Mouse (Mus musculus): ENCODE results near the gene Mindy4.
A peak's percentile ranks its signal among the peaks of the same experiment; 100 is the strongest.
"Not testable (repeated sequence)": the region's sequence is repeated elsewhere in the genome, so short reads cannot be mapped to it uniquely, and the experiment has no call there.

The Mindy4 gene

GRCm38 (mm10) chr6:55202913-55203910 is at the start of gene Mindy4:
Gene Mindy4 (plus strand): TSS chr6:55203383.
- DNase-seq (ENCODE audit: low spot score in 2 of 2): peak; percentile 52 to 63

DNA sequence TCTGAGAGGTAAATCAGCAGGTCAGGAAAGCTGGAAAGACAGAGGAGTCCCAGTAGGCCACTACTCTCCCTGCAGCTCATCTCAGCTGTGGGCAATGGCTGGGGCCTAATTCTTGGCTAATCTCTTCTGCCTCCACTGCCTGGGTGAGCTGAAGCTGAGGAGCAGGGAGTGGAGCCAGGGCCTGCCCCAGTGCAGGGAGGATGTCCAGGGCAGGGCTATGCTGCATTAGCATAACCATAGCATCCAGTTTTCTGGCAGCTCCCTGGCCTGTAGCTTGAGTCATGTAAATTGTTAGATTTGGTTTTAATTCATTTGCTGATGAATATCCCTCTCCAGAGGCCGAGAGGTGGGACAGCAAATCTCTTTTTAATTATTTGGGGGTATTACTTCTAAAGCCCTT is 43.9 kb upstream of the Mindy4 start:
- DNase-seq (ENCODE audit: low spot score in 2 of 2): no peak

DNA sequence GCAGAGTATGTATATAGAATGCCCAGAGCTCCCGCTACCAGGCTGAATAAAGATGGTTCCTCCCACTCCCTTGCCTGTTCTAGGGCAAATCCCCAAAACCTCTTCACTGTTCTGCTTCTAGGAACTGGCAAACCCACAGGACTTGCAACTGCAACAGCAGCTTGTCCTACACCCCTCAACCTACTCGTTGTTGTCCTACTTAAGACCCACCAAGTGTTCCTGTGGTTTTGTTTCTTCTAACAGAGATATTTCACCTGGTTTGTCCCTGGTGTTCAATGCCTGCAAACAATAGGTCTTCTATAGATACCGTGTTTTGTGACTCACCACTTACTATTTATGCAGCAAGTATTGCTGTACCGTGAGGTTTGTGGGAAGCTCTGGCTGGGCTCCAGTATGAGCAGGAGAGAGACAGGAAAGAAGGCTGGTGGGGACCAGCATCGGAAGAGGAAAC is 41.8 kb upstream of the Mindy4 start:
- DNase-seq (ENCODE audit: low spot score in 2 of 2): no peak

DNA sequence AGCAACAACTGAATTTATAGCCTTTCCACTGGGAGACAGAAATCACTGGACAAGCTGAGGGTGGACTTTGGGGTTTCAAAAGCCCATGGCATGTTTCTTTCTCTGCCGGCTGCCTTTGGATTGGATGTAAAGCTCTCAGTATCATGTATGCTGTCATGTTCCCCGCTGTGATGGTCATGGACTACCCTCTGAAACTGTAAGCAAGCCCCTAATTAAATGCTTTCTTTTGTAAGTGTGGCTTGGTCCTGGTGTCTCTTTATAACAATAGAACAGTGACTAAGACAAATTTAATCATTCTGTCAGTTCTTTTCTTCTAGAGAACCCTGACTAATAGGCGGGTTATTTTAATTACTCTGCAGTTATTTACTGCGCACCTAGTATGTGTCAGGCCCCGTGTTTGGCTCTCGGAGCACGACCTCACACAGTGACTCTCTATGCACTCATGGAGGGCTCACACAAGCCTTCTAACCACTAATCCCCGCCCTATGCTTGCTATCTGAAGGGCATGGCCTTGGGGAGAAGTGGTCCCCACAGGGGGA is 40.1 kb upstream of the Mindy4 start:
- DNase-seq (ENCODE audit: low spot score in 2 of 2): no peak

DNA sequence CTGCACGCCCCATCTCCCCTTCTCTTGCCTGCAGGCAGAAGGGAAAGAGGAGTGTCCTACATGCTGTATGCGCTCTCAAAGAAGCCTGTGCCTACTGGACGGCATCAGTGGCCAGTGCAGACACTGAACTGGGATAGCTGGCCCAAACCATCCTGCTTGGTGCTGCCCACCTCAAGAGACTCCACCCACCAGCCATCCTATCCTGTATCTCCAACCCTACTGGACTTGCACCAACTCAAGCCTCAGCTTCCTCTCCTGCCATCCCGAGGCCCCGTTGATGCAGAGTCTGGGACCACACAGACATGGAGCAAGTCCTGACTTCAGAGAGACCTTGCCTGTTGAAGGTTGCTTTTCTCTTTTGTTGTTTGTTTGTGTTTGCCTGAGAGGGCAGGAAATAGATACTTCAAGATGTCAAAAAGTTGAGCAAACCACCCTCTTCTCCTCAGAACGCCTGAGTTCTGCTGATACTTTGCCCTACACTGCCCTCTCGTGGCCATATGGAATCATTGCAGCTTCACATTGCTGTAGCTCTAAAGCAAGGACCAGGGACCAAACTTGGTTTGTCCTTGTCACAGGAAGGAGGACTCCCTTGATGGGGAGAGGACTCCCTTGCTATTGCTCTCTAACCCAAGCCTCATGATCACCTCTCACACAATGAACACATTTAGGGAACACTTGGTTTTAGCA is 36.3 kb upstream of the Mindy4 start:
- peak; percentile 44 to 62 for DNase-seq (ENCODE audit: low spot score in 2 of 2)

GRCm38 (mm10) chr6:55169818-55170217 is 33.4 kb upstream of the Mindy4 start:
- DNase-seq (ENCODE audit: low spot score in 2 of 2): no peak

DNA sequence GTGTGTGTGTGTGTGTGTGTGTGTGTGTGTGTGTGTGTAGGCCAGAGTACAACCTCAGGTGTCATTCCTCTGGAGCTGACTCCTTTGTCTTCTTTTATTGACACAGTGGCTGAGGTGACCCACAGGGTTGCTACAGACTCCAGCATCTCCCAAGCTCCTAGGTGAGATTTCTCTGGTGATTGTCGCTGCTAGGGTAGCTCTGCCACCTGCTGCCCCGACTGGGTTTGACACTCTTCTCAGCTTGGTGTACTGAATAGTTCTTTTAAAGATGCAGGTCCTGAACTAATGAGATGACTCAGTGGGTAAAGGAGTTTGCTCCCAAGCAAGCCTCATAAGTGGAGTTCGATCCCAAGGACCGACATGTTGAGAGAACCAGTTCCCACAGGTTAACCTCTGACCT is 31.5 kb upstream of the Mindy4 start:
- DNase-seq (ENCODE audit: low spot score in 2 of 2): no peak

- no peak for DNase-seq (ENCODE audit: low spot score in 2 of 2)
These were observed 30.0 kb upstream of the Mindy4 start for GRCm38 (mm10) chr6:55173171-55173570.

GRCm38 (mm10) chr6:55173941-55174349 is 29.2 kb upstream of the Mindy4 start:
- no peak for DNase-seq (ENCODE audit: low spot score in 2 of 2)

DNA sequence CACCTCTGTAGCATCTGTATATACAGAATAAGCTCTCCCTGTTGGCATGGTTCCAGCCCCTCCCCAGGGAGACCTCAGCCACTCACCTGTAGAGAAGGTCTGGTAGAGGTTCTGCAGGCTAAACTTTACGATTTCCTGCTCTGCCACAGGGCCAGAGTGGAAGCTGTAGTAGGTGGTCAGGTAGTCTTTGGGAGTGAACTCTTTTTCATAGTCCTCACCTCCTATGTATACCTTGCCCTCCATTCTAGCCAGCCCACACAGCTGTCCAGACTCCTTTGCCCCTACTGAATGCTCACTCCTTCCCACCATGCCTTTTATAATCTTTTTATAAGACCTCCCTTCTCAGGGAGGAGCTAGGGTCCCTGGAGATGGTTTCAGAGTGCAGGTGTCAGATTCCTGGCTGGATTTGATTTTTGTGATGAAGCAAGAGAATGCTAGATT is 28.4 kb upstream of the Mindy4 start, which contains the start of gene Inmt:
Gene Inmt, minus strand, starts transcription at position 303 of the 441 bp plus-strand sequence.
- no peak for DNase-seq (ENCODE audit: low spot score in 2 of 2)

GRCm38 (mm10) chr6:55175456-55175855 is 27.7 kb upstream of the Mindy4 start:
- DNase-seq (ENCODE audit: low spot score in 2 of 2): no peak

GRCm38 (mm10) chr6:55175892-55176291 is 27.3 kb upstream of the Mindy4 start:
- DNase-seq (ENCODE audit: low spot score in 2 of 2): no peak

- DNase-seq (ENCODE audit: low spot score in 2 of 2): no peak
These were observed 26.0 kb upstream of the Mindy4 start for GRCm38 (mm10) chr6:55177060-55177732.

DNA sequence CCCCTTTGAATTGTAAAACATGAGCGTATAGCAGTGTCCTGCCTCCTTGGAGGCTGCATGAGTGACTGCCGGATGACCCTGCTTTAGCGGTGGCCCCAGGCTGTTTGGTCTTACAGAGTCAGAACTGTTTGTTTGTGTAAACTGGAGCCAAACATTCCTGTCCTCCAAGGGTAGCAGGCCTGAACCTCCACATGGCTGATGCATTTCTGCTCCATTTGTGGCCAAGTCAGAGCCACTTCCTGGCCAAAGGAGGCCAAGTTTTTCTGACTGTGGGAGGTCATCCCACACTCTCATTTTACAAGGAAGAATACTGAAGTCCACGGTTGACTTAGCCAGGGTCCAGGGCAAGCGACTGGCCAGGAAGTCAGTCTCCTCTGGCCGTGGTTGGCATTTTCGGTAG is 23.6 kb upstream of the Mindy4 start:
- no peak for DNase-seq (ENCODE audit: low spot score in 2 of 2)

- DNase-seq (ENCODE audit: low spot score in 2 of 2): no peak
These were observed 20.3 kb upstream of the Mindy4 start for GRCm38 (mm10) chr6:55182655-55183430.

- DNase-seq (ENCODE audit: low spot score in 2 of 2): not testable (repeated sequence)
These were observed 15.4 kb upstream of the Mindy4 start for GRCm38 (mm10) chr6:55187827-55188226.

DNA sequence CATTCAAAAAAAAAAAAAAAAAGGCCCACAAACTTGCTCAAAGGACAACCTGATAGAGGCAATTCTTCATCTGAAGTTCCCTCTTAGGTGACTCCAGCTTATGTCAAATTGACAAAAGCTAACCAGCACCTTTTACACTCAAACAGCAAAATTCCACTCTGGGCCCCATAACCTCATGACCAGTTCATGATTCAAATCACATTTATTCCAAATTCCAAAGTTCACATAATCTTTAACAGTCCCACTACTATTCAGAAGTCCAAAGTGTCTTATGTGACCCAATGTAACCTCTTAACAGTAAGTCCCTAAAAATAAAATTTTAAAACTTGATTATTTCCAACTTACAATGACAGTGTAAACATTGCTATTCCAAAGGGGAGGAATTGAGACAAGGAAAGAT is 13.8 kb upstream of the Mindy4 start:
- no peak for DNase-seq (ENCODE audit: low spot score in 2 of 2)

- DNase-seq (ENCODE audit: low spot score in 2 of 2): no peak
These were observed 11.6 kb upstream of the Mindy4 start for GRCm38 (mm10) chr6:55191537-55191936.

GRCm38 (mm10) chr6:55193171-55193570 is 10.0 kb upstream of the Mindy4 start:
- DNase-seq (ENCODE audit: low spot score in 2 of 2): no peak

DNA sequence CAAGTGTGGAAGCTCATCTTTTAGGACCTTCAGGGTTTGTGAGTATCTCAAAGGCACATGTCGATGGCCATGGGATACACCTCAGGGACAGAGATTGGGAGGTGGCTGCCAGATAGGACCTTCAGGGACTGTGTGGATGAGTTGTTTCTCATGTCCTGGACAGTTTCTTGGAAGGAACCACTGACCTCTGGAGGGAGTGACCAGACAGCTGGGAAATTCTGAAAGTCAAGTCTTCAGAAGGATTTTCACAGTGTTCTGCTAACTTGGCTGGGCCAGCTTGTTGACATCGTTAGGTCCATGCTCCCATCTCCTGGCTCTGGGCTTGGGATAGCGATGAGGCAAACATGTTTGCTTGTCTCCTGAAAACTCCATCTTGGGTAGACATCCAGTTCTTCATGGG is 4.1 kb upstream of the Mindy4 start:
- DNase-seq (ENCODE audit: low spot score in 2 of 2): no peak

DNA sequence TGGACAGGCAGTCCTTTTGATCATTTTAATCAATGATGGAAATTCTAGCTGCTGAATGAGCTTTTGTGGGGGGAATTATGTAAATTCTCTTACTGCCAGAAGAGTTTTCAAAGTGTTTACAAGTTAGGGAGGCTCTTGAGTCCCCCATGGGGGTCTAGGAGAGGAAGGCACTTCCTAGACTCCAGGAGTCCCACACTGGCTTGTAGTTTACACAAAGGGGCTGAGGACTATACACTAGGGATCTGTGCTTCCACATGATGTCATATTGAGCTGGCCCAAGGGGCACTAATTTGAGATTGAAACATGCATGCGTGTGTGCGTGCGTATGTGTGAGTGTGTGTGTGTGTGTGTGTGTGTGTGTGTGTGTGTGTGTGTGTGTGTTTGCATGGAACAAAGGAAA is 748 bp downstream of the Mindy4 start:
- no peak for DNase-seq (ENCODE audit: low spot score in 2 of 2)

Measured in spleen, postnatal 36 days (tissue).